Mouse (Mus musculus): Measurements from ENCODE around the gene Igfbp6. TPM values are rescaled to one million over a fixed set of nuclear protein-coding genes. Genes with fewer than 3 reads are reported as not detected.

Igfbp6 gene
- polyA plus RNA-seq, 1 experiment from 2014 or later: 7.5 TPM

DNA sequence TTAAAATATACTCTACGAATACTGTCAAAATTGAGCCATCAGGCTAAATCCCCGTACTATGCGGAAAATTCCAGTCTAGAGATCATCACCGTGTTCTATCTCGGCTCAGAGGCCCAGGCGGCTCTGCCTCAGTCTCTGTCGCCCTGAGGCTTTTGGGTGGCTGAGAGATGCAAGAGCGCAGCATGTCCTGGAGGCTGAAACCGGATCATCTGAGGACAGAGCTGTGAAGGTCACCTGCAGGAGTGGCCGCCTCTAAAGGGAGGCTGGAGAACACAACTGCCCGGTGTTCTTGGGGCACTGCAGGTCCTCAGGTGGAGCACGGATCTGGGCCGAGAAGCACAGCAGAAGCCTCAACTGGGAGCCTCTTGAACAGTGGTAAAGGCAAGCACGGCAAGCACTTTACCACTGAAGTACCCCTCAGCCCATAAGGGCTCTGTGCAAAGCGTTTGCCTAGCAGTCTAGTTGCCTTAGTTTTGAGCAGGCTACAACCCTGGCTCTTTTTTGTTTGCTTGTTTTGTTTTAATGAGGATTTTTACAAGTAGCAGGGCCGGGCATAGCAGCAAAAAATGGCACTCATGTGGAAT lies 31.7 kb downstream of the Igfbp6 start:
- no peak for DNase-seq (ENCODE audit: low spot score)

DNA sequence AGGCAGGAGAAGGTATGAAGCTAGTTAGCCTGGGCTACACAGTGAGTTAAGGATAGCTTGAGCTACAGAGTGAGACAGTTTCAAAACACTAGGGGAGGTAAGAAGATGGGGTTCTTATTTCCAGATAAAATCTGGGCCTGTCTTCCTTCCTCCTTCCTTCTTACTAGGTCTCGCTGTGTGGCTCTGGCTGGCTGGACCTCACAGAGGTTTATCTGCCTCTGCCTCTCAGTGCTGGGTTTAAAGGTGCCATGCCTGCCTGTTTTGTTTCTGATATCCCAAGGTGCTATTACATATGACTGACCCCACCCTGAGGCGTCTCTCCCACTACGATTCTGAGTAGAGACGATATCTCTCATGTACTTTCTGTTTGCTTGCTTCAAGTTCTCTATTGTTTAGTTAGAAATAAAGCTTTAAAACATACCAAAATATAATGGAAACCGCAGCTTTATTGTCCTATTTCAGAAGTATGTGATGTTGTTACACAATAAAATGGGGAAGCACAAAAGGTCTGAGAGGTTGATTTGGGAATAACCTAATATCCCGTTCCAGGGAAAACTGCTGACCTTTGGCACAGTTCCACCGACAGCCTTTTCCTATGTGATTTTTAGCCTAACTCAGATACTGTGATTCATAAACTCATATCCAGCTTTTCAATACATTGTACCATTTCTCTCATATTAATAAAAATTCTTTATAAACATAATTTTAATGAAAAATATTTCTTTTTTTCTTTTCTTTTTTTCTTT lies 32.6 kb downstream of the Igfbp6 start:
- no peak for DNase-seq (ENCODE audit: low spot score)

GRCm38 (mm10) chr15:102177417-102177816 lies 33.3 kb downstream of the Igfbp6 start:
- no peak for DNase-seq (ENCODE audit: low spot score)

- DNase-seq (ENCODE audit: low spot score): peak; percentile 80
These were observed 34.1 kb downstream of the Igfbp6 start for GRCm38 (mm10) chr15:102178279-102178678.

- DNase-seq (ENCODE audit: low spot score): no peak
These were observed 34.9 kb downstream of the Igfbp6 start for GRCm38 (mm10) chr15:102179106-102179505.

DNA sequence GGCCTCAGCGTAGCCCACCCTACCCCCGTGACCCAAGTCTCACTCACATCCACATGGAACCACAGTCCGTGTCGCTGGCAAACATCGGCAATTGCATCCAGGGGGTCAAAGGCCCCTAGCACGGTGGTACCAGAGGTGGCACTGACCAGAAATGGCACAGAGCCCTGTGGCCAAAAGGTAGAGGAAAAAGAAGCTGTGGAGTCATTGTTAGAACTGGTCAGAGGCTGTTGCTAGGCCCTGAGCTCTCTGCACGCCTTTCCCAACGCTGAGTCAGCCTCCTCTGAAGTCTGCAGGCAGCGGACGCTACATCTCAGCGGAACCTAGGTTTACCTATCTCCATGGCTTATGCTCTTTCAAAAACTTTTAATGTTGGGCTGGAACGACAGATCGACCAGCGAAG lies 35.8 kb downstream of the Igfbp6 start:
- DNase-seq (ENCODE audit: low spot score): no peak

GRCm38 (mm10) chr15:102183076-102183475 lies 38.9 kb downstream of the Igfbp6 start:
- no peak for DNase-seq (ENCODE audit: low spot score)

GRCm38 (mm10) chr15:102186239-102186638 lies 42.1 kb downstream of the Igfbp6 start:
- no peak for DNase-seq (ENCODE audit: low spot score)

DNA sequence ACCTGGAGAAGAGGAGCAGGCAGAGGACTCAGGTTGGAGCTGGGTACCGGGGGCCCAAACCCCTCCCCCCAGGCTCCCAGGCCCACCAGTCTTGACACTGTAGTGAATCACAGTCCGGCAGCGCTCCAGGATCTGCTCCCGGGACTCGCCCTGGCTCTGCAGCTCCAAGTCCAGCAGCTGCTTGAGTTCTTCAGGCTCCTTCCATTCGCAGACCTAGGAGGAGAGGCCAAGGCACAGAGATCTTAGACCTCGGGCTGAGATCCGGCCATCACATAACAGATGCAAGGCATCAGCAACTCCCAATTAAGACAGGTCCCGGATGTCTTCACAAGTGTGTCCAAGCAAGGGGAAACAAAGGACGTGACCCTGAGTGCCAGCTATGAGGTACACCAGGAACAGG lies 43.9 kb downstream of the Igfbp6 start:
- DNase-seq (ENCODE audit: low spot score): no peak

- DNase-seq (ENCODE audit: low spot score): no peak
These were observed 44.7 kb downstream of the Igfbp6 start for GRCm38 (mm10) chr15:102188883-102189282.

DNA sequence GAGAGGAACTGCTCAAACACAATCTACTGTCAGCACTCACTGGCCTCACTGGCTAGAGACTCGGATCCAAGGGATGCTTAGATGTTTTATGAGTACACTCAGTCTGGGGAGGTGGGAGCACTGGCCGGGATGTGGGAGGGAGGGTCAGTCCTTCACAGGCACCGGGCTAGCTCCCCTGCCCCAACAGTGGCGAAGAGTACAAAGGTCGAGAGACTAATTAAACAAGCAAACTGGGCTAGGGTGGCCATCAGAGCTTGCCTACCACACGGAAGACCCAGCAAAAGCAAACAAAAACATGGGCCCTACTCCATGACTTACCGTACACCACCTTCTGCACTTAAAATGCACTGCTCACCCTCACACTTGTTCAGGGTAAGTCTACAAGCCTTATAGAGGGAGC lies 47.5 kb downstream of the Igfbp6 start:
- no peak for DNase-seq (ENCODE audit: low spot score)

DNA sequence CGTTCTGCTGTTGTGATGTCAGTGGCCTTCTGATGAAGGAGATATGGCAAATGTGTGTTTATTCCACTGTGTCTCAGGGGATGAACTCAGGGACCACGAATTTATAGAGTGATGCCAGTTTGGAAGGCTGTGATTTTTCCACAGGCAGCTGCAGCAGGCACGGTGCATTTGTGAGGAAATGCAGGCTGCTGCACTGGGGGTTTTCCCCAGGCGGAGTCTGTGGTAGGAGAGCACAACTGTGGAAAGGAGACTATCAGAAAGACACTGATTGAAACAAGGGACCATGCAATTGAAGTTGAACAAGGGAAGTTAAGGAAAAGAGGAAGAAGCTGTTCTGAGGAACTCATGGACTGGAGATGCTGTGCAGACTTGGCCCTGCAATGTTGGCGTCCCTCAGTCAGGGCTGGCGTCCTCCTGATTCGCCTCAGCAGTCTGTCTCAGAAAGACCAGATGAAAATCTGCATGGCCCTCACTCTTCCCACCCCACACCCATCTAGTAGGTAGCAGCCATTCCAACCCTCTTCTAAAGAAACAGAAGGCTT lies 48.2 kb downstream of the Igfbp6 start:
- DNase-seq (ENCODE audit: low spot score): no peak

DNA sequence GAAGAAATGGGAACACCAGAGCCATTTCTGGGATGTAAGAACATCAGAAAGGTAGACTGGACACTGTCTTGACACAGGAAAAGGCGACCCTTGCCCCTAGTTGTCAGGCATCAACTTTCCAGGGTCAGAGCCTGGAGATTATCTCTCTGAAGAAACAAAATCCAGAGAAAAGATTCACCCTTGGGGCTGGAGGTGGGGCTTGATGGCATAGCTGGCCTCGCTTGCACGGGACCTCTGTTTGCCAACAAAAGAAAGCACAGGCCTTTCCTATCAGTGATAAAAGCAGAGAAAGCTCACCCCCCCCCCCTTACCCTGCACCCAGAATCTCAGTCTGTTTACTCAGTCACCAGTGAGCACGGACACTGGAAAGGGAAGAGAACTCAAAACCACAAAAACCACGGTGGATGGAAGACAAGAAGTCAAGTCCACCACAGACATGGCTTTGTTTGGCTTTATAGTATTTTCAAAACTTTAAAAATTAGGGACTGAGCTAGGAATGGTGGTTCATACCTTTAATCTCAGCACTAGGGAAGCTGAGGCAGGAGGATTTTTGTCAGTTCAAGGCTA lies 48.7 kb downstream of the Igfbp6 start:
- no peak for DNase-seq (ENCODE audit: low spot score)

DNA sequence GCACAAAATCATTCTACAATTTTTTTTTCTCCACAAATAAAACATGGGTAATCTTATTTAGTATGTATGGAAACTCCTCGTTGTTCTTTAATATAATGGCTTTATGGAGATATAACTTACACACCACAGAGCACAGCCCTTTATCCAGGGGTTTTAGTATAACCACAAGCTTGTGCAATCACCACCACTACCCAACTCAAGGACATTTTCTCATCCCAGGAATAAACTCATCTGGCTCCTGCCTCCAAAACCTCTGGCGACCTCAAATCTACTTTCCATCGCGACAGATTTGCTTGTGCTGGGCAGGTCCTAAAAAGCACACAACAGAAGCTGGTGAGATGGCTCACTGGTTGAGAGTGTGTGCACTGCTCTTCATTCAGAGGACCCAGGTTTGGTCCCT lies 49.5 kb downstream of the Igfbp6 start:
- DNase-seq (ENCODE audit: low spot score): no peak

DNA sequence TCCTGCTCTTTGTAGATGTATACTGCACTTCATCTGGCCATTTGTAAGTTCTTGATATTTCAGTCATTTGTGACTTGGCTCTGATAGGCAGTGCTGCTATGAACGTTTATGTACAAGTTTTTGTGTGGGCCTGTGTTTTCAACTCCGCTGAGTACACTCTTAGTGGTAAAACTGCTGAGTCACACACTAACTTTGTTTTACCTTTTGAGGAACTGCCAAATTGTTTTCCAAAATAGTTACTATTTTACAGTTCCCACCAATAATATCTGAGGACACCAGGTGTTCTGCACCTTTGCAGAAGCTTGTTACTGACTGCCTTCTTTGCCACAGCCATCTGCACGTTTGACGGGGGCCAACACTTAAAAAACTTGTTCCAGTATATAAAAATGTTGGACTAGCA lies 50.3 kb downstream of the Igfbp6 start:
- DNase-seq (ENCODE audit: low spot score): no peak

- DNase-seq (ENCODE audit: low spot score): no peak
These were observed 51.2 kb downstream of the Igfbp6 start for GRCm38 (mm10) chr15:102195373-102195772.

GRCm38 (mm10) chr15:102198841-102199240 lies 54.7 kb downstream of the Igfbp6 start:
- DNase-seq (ENCODE audit: low spot score): no peak

Other genes starting within 250 kb of the Igfbp6 start
- 1.2 and 43.4 TPM in 2 replicates for gene Krt4, start 219.6 kb upstream of the Igfbp6 start, polyA plus RNA-seq (2015; fragmentation: Nextera tagmentation; extraction: Ambion mirVana)
- 0.71 and 0.74 TPM in 2 replicates for gene Krt79, start 204.0 kb upstream of the Igfbp6 start, polyA plus RNA-seq (2015; fragmentation: Nextera tagmentation; extraction: Ambion mirVana)
- gene Krt78, start 190.1 kb upstream of the Igfbp6 start, polyA plus RNA-seq (2015; fragmentation: Nextera tagmentation; extraction: Ambion mirVana): 0.43 and 0.50 TPM in 2 replicates
- gene Krt8, start 139.9 kb upstream of the Igfbp6 start, polyA plus RNA-seq (2015; fragmentation: Nextera tagmentation; extraction: Ambion mirVana): 1,106 and 1,123 TPM in 2 replicates
- gene Krt18, start 116.2 kb upstream of the Igfbp6 start, polyA plus RNA-seq (2015; fragmentation: Nextera tagmentation; extraction: Ambion mirVana): 1,281 and 1,324 TPM in 2 replicates
- 93.3 and 103 TPM in 2 replicates for gene Eif4b, start 70.6 kb upstream of the Igfbp6 start, polyA plus RNA-seq (2015; fragmentation: Nextera tagmentation; extraction: Ambion mirVana)
- 4.4 and 5.2 TPM in 2 replicates for gene Tns2, start 43.9 kb upstream of the Igfbp6 start, polyA plus RNA-seq (2015; fragmentation: Nextera tagmentation; extraction: Ambion mirVana)
- gene Spryd3, start 8.1 kb upstream of the Igfbp6 start, polyA plus RNA-seq (2015; fragmentation: Nextera tagmentation; extraction: Ambion mirVana): 19.1 and 19.9 TPM in 2 replicates
- 1.0 and 1.1 TPM in 2 replicates for gene Soat2, start 6.2 kb downstream of the Igfbp6 start, polyA plus RNA-seq (2015; fragmentation: Nextera tagmentation; extraction: Ambion mirVana)
- 48.8 and 64.9 TPM in 2 replicates for gene Zfp740, start 58.9 kb downstream of the Igfbp6 start, polyA plus RNA-seq (2015; fragmentation: Nextera tagmentation; extraction: Ambion mirVana)
- gene Csad, start 60.4 kb downstream of the Igfbp6 start, polyA plus RNA-seq (2015; fragmentation: Nextera tagmentation; extraction: Ambion mirVana): 32.2 and 33.7 TPM in 2 replicates
- 65.6 and 68.7 TPM in 2 replicates for gene Itgb7, start 87.6 kb downstream of the Igfbp6 start, polyA plus RNA-seq (2015; fragmentation: Nextera tagmentation; extraction: Ambion mirVana)
- 6.0 and 7.4 TPM in 2 replicates for gene Rarg, start 113.2 kb downstream of the Igfbp6 start, polyA plus RNA-seq (2015; fragmentation: Nextera tagmentation; extraction: Ambion mirVana)
- gene Gm9918, start 126.2 kb downstream of the Igfbp6 start, polyA plus RNA-seq (2015; fragmentation: Nextera tagmentation; extraction: Ambion mirVana): 0.17 and 0.26 TPM in 2 replicates
- 53.5 and 55.1 TPM in 2 replicates for gene Mfsd5, start 135.1 kb downstream of the Igfbp6 start, polyA plus RNA-seq (2015; fragmentation: Nextera tagmentation; extraction: Ambion mirVana)
- gene Espl1, start 151.9 kb downstream of the Igfbp6 start, polyA plus RNA-seq (2015; fragmentation: Nextera tagmentation; extraction: Ambion mirVana): 17.7 and 18.0 TPM in 2 replicates
- gene Pfdn5, start 181.8 kb downstream of the Igfbp6 start, polyA plus RNA-seq (2015; fragmentation: Nextera tagmentation; extraction: Ambion mirVana): 446 and 454 TPM in 2 replicates
- gene Myg1, start 187.3 kb downstream of the Igfbp6 start, polyA plus RNA-seq (2015; fragmentation: Nextera tagmentation; extraction: Ambion mirVana): 94.7 and 107 TPM in 2 replicates
- gene Aaas, start 206.4 kb downstream of the Igfbp6 start, polyA plus RNA-seq (2015; fragmentation: Nextera tagmentation; extraction: Ambion mirVana): 56.8 and 61.7 TPM in 2 replicates
- 0.10 and 0.13 TPM in 2 replicates for gene Sp7, start 222.8 kb downstream of the Igfbp6 start, polyA plus RNA-seq (2015; fragmentation: Nextera tagmentation; extraction: Ambion mirVana)

Measured in thymus, postnatal 0 days (tissue).